ENCODE assay signal across 9 mouse cellular contexts in genomic region chr5:104052956-104053355, GRCm38 (mm10). TPM values are rescaled to one million over a fixed set of nuclear protein-coding genes. Genes with fewer than 3 reads are reported as not detected.
DNase-seq lines count a peak whose midpoint lies in the region; ATAC-seq and TF ChIP-seq lines count a peak whose summit lies in the region.
"Had no signal": no experiment of that assay in that cellular context is flagged by ENCODE, and none has a peak within 500 bp of the region (broad histone marks: within the 10 kb centered on the region; RNA-seq: fewer than 3 reads in every experiment).

No protein-coding gene starts in this region.

- H3K9me3 ChIP-seq in heart, postnatal 0 days (replicated peaks; ENCODE audit: control insufficient read depth, low read length), result no peaks in the 10 kb centered on the region
- H3K9me3 ChIP-seq in heart, embryonic 12.5 days (replicated peaks), result no peaks in the 10 kb centered on the region
- no peaks in the 10 kb centered on the region for H3K9me3 ChIP-seq in CH12.LX (replicated peaks; ENCODE audit: low read length)

- peaks cover 7% of the 10 kb centered on the region; the same call in 1 of the 2 replicates for H3K79me2 ChIP-seq in CH12.LX (replicated peaks; ENCODE audit: control insufficient read depth, extremely low read depth, insufficient read depth, poor library complexity, severe bottlenecking)

- no peak for ATAC-seq in heart, postnatal 0 days (ENCODE audit: insufficient read depth, low read depth)
- ATAC-seq in heart, embryonic 12.5 days (ENCODE audit: insufficient number of reproducible peaks, low FRiP score), result no peak
- peak; percentile 74 for ATAC-seq in megakaryocyte progenitor cell, adult 5-6 weeks (replicated peaks; ENCODE audit: poor library complexity)
- ATAC-seq in frontal cortex, adult (ENCODE audit: low TSS enrichment), result no peak

- no peak for TF ChIP-seq EP300 in heart, postnatal 0 days (IDR thresholded peaks at IDR 0.05; ENCODE audit: low read depth)
- TF ChIP-seq EP300 in CH12.LX (IDR thresholded peaks at IDR 0.05; ENCODE audit: low read length), result no peak

- peak; percentile 25 for TF ChIP-seq CTCF in heart, postnatal 0 days (IDR thresholded peaks at IDR 0.05; ENCODE audit: low read depth)
- peak; percentile 26 to 47; a peak in 3 of 4 replicates for TF ChIP-seq CTCF in CH12.LX (conservative IDR thresholded peaks at IDR 0.05 in 1 of 2, IDR thresholded peaks at IDR 0.05 in 1 of 2; ENCODE audit: low read depth in 2 of 2, low read length in 2 of 2)

- H3K27me3 ChIP-seq in heart, postnatal 0 days (ENCODE audit: control insufficient read depth, insufficient read depth, low read length), result no peaks in the 10 kb centered on the region
- H3K27me3 ChIP-seq in heart, embryonic 12.5 days (replicated peaks), result no peaks in the 10 kb centered on the region
- no peaks in the 10 kb centered on the region for H3K27me3 ChIP-seq in CH12.LX (replicated peaks)

- dilution Hi-C loops in CH12.LX (cut with MboI; ENCODE audit: extremely low pct_ligation_motif_present, extremely low pct_unique_long_range_greater_than_20kb, low sequenced_read_pairs), result no loop called here

- peaks cover 4% of the 10 kb centered on the region for H3K4me1 ChIP-seq in heart, postnatal 0 days (ENCODE audit: control insufficient read depth, insufficient read depth)
- H3K4me1 ChIP-seq in heart, embryonic 12.5 days (replicated peaks), result 0 out of 2 replicates have a peak, but pooled peaks cover 4% of the 10 kb centered on the region
- H3K4me1 ChIP-seq in CH12.LX (ENCODE audit: control insufficient read depth in 1 of 2, insufficient read depth in 2 of 2), result peaks cover 3 to 24% of the 10 kb centered on the region in 2 experiments; a peak in 2 of 4 replicates

- H3K4me2 ChIP-seq in heart, postnatal 0 days (ENCODE audit: low read depth, low read length), result no peak overlapping the region
- no peak overlapping the region for H3K4me2 ChIP-seq in heart, embryonic 12.5 days
- H3K4me2 ChIP-seq in CH12.LX (ENCODE audit: insufficient read depth, low read depth, poor library complexity, severe bottlenecking), result no peak overlapping the region

- H3K36me3 ChIP-seq in heart, postnatal 0 days (replicated peaks; ENCODE audit: control insufficient read depth, insufficient read depth, low read length), result peaks cover 47% of the 10 kb centered on the region
- peaks cover 38% of the 10 kb centered on the region for H3K36me3 ChIP-seq in heart, embryonic 12.5 days
- H3K36me3 ChIP-seq in CH12.LX (replicated peaks in 1 of 2; ENCODE audit: control insufficient read depth in 1 of 2, insufficient read depth in 1 of 2, low read length in 1 of 2), result peaks cover 8 to 75% of the 10 kb centered on the region in 2 experiments

- TF ChIP-seq POLR2A in CH12.LX (IDR thresholded peaks at IDR 0.05; ENCODE audit: low read depth, low read length), result no peak

- in situ Hi-C loops in CH12.LX (cut with MboI; ENCODE audit: low pct_ligation_motif_present, low pct_unique_long_range_greater_than_20kb, low sequenced_read_pairs), result no loop called here

- no peak for TF ChIP-seq RAD21 in CH12.LX (IDR thresholded peaks at IDR 0.05; ENCODE audit: low read depth, low read length)

- no peak overlapping the region for H3K27ac ChIP-seq in heart, postnatal 0 days (ENCODE audit: low read depth)
- no peak overlapping the region for H3K27ac ChIP-seq in heart, embryonic 12.5 days (ENCODE audit: poor library complexity, severe bottlenecking)
- no peak overlapping the region for H3K27ac ChIP-seq in CH12.LX (ENCODE audit: insufficient read depth, low read depth)

- DNase-seq in heart, postnatal 0 days (ENCODE audit: low spot score), result no peak
- peak; percentile 64 for DNase-seq in CH12.LX (ENCODE audit: extremely low read depth)
- peak; percentile 25 for DNase-seq in embryo, embryonic 9.5 days (ENCODE audit: extremely low spot score)
- DNase-seq in gastrocnemius, postnatal 10 days, result no peak
- DNase-seq in layer of hippocampus, adult 9-11 months, result no peak

- no peak overlapping the region for H3K4me3 ChIP-seq in heart, postnatal 0 days (ENCODE audit: low read depth, low read length)
- H3K4me3 ChIP-seq in heart, embryonic 12.5 days, result no peak overlapping the region
- H3K4me3 ChIP-seq in CH12.LX (replicated peaks in 1 of 3; ENCODE audit: low read depth in 2 of 3, low read length in 2 of 3, poor library complexity in 1 of 3), result no peak overlapping the region

- WGBS in heart, postnatal 0 days, result 61% methylated on average over 8 of the region's 8 CpGs
- WGBS in heart, embryonic 12.5 days, result 66% methylated on average over 8 of the region's 8 CpGs

- H3K9ac ChIP-seq in heart, postnatal 0 days (replicated peaks; ENCODE audit: low read depth, low read length), result no peak overlapping the region
- no peak overlapping the region for H3K9ac ChIP-seq in heart, embryonic 12.5 days
- H3K9ac ChIP-seq in CH12.LX (ENCODE audit: insufficient read depth, low read depth), result no peak overlapping the region

TF ChIP-seq in CH12.LX, 34 proteins besides CTCF, POLR2A, EP300 and RAD21:
- TF ChIP-seq ETS1 (conservative IDR thresholded peaks at IDR 0.05; ENCODE audit: low read depth, low read length) (no peak), MXI1 (IDR thresholded peaks at IDR 0.05; ENCODE audit: low read depth, low read length) (no peak), ZKSCAN1 (IDR thresholded peaks at IDR 0.05; ENCODE audit: borderline replicate concordance, low read depth, low read length) (no peak), SIN3A (IDR thresholded peaks at IDR 0.05; ENCODE audit: low read length) (no peak), POLR2AphosphoS2 (IDR thresholded peaks at IDR 0.05; ENCODE audit: low read depth, low read length) (no peak), GABPA (IDR thresholded peaks at IDR 0.05; ENCODE audit: insufficient replicate concordance, low read depth, low read length) (no peak), JUND (conservative IDR thresholded peaks at IDR 0.05; ENCODE audit: low read depth, low read length) (no peak), NRF1 (IDR thresholded peaks at IDR 0.05; ENCODE audit: low read depth, low read length) (no peak)

RNA-seq across cellular contexts. Expression of gene Nudt9, which starts 6.8 kb away (rescaled TPM):
- total RNA-seq in heart, postnatal 0 days (2014; rRNA removed; ENCODE audit: low replicate concordance), result 39.6 and 62.9 TPM in 2 replicates
- 51.0 and 52.5 TPM in 2 replicates for polyA plus RNA-seq in heart, postnatal 0 days (2015; fragmentation: Nextera tagmentation; extraction: Ambion mirVana)
- 57.2 and 57.3 TPM in 2 replicates for polyA plus RNA-seq in heart, embryonic 12.5 days (2016; fragmentation: Nextera tagmentation; extraction: Ambion mirVana)
- total RNA-seq in CH12.LX (2012; rRNA removed), result 58.5 and 63.8 TPM in 2 replicates
- total RNA-seq in CH12.LX (2014; rRNA removed), result 63.5 and 65.3 TPM in 2 replicates
- 83.8 and 92.8 TPM in 2 replicates for polyA plus RNA-seq in CH12.LX (2012; ENCODE audit: insufficient read length, low read depth)
- total RNA-seq in megakaryocyte progenitor cell, adult 5-6 weeks (2015), result 26.1 and 27.6 TPM in 2 replicates
- 54.8 and 64.6 TPM in 2 replicates for total RNA-seq in megakaryocyte progenitor cell, adult 5-6 weeks (2017)
- 10 to 100 TPM; 43.7 to 48.9 TPM for total RNA-seq in gastrocnemius, postnatal 10 days (2021)

RNA-seq across cellular contexts. Expression of gene Gm17660, which starts 24.5 kb away (rescaled TPM):
- not detected in 2 replicates for total RNA-seq in heart, postnatal 0 days (2014; rRNA removed; ENCODE audit: low replicate concordance)
- polyA plus RNA-seq in heart, postnatal 0 days (2015; fragmentation: Nextera tagmentation; extraction: Ambion mirVana), result not detected in 2 replicates
- not detected in 2 replicates for polyA plus RNA-seq in heart, embryonic 12.5 days (2016; fragmentation: Nextera tagmentation; extraction: Ambion mirVana)
- total RNA-seq in CH12.LX (2012; rRNA removed) (not detected in 2 replicates), CH12.LX (2014; rRNA removed) (not detected in 2 replicates)
- not detected in 2 replicates for polyA plus RNA-seq in CH12.LX (2012; ENCODE audit: insufficient read length, low read depth)
- not detected in 2 replicates for total RNA-seq in megakaryocyte progenitor cell, adult 5-6 weeks (2015)
- total RNA-seq in megakaryocyte progenitor cell, adult 5-6 weeks (2017), result not detected in 2 replicates
- not detected for total RNA-seq in gastrocnemius, postnatal 10 days (2021)
- polyA plus RNA-seq: intestine, embryonic 14.5 days had no signal

RNA-seq across cellular contexts. Expression of gene Hsd17b11, which starts 31.2 kb away (rescaled TPM):
- 6.2 and 14.3 TPM in 2 replicates for total RNA-seq in heart, postnatal 0 days (2014; rRNA removed; ENCODE audit: low replicate concordance)
- 4.4 and 5.9 TPM in 2 replicates for polyA plus RNA-seq in heart, postnatal 0 days (2015; fragmentation: Nextera tagmentation; extraction: Ambion mirVana)
- 3.9 and 4.3 TPM in 2 replicates for polyA plus RNA-seq in heart, embryonic 12.5 days (2016; fragmentation: Nextera tagmentation; extraction: Ambion mirVana)
- total RNA-seq in CH12.LX (2012; rRNA removed), result 7.7 and 9.4 TPM in 2 replicates
- 15.3 and 17.3 TPM in 2 replicates for total RNA-seq in CH12.LX (2014; rRNA removed)
- 23.1 and 25.8 TPM in 2 replicates for polyA plus RNA-seq in CH12.LX (2012; ENCODE audit: insufficient read length, low read depth)
- total RNA-seq in megakaryocyte progenitor cell, adult 5-6 weeks (2015), result 76.9 and 81.8 TPM in 2 replicates
- 90.0 and 93.6 TPM in 2 replicates for total RNA-seq in megakaryocyte progenitor cell, adult 5-6 weeks (2017)
- total RNA-seq in gastrocnemius, postnatal 10 days (2021), result 10 to 100 TPM; 15.4 to 17.7 TPM

Comparison
In these comparisons a context has a peak if more than half of its experiments do, and no peak if none do; other contexts are left out.
1. DNase-seq: peak in CH12.LX (single experiment) and embryo, embryonic 9.5 days (single experiment); none in heart, postnatal 0 days (single experiment), gastrocnemius, postnatal 10 days (single experiment) and layer of hippocampus, adult 9-11 months (single experiment).